In genomic region chr11:119937772-119938502, GRCm38 (mm10) we compare ENCODE assay signal across 9 mouse cellular contexts. TPM values are rescaled to one million over a fixed set of nuclear protein-coding genes. Genes with fewer than 3 reads are reported as not detected.
A peak's percentile ranks its signal among the peaks of the same experiment; 100 is the strongest.
DNase-seq lines count a peak whose midpoint lies in the region; ATAC-seq and TF ChIP-seq lines count a peak whose summit lies in the region.
"Had no signal": no experiment of that assay in that cellular context is flagged by ENCODE, and none has a peak within 500 bp of the region (broad histone marks: within the 10 kb centered on the region; RNA-seq: fewer than 3 reads in every experiment).

No protein-coding gene starts in this region.

- peaks cover 52% of the 10 kb centered on the region for H3K27me3 ChIP-seq in liver, embryonic 13.5 days

- DNase-seq in layer of hippocampus, adult 2 months (ENCODE audit: low spot score in 2 of 2): no peak
- no peak for DNase-seq in layer of hippocampus, postnatal 36 days
- DNase-seq in R1 (ENCODE audit: low read depth, low spot score): peak; percentile 67
- peak; percentile 82 for DNase-seq in kidney, adult 11 months
- DNase-seq in liver, embryonic 13.5 days: no peak
- no peak for DNase-seq in embryo, embryonic 10 days (ENCODE audit: low spot score)
- DNase-seq in urinary bladder, postnatal 25 days (ENCODE audit: low spot score): no peak
- DNase-seq in thymus, postnatal 25 days: no peak
- DNase-seq: thymus, adult 18-20 months had no signal

- H3K9me3 ChIP-seq in liver, embryonic 13.5 days (replicated peaks): no peaks in the 10 kb centered on the region

- H3K9ac ChIP-seq in liver, embryonic 13.5 days: no peak overlapping the region

- H3K27ac ChIP-seq in layer of hippocampus, adult 2 months: peak overlapping the region; percentile 96
- H3K27ac ChIP-seq in liver, embryonic 13.5 days: peak overlapping the region; percentile 76

- H3K36me3 ChIP-seq in liver, embryonic 13.5 days: no peaks in the 10 kb centered on the region

- no peak for TF ChIP-seq CTCF in layer of hippocampus, adult 2 months (conservative IDR thresholded peaks at IDR 0.05)

- peak overlapping the region; percentile 39 for H3K4me3 ChIP-seq in layer of hippocampus, adult 2 months
- 0 out of 2 replicates have a peak overlapping the region, but pooled peaks have one; percentile 6 for H3K4me3 ChIP-seq in liver, embryonic 13.5 days (replicated peaks)

- H3K4me1 ChIP-seq in liver, embryonic 13.5 days (replicated peaks): peaks cover 75% of the 10 kb centered on the region

- ATAC-seq in liver, embryonic 13.5 days (ENCODE audit: low read depth): no peak

- WGBS in liver, embryonic 13.5 days (ENCODE audit: insufficient replicate concordance): 48% methylated on average over 19 of the region's 19 CpGs

- peak overlapping the region; percentile 41 for H3K4me2 ChIP-seq in liver, embryonic 13.5 days

RNA-seq across cellular contexts. Expression of gene Baiap2, which starts 4.6 kb away (rescaled TPM):
- 100 to 1,000 TPM; 244 to 257 TPM for total RNA-seq in layer of hippocampus, adult 2 months (2021)
- 100 to 1,000 TPM; 246 to 257 TPM for total RNA-seq in layer of hippocampus, postnatal 36 days (2021)
- 5.1 and 5.5 TPM in 2 replicates for polyA plus RNA-seq in liver, embryonic 13.5 days (2015; fragmentation: Nextera tagmentation; extraction: Ambion mirVana)

RNA-seq across cellular contexts. Expression of gene Chmp6, which starts 24.7 kb away (rescaled TPM):
- total RNA-seq in layer of hippocampus, adult 2 months (2021): 10 to 100 TPM; 34.7 to 45.9 TPM
- total RNA-seq in layer of hippocampus, postnatal 36 days (2021): 10 to 100 TPM; 33.3 to 38.4 TPM
- polyA plus RNA-seq in liver, embryonic 13.5 days (2015; fragmentation: Nextera tagmentation; extraction: Ambion mirVana): 37.4 and 37.6 TPM in 2 replicates

Comparison
In these comparisons a context has a peak if more than half of its experiments do, and no peak if none do; other contexts are left out.
1. DNase-seq: peak in R1 (single experiment) and kidney, adult 11 months (single experiment); none in layer of hippocampus, adult 2 months (0 of 2), layer of hippocampus, postnatal 36 days (0 of 2), liver, embryonic 13.5 days (single experiment), embryo, embryonic 10 days (single experiment), urinary bladder, postnatal 25 days (single experiment) and thymus, postnatal 25 days (single experiment).